Comparison of ENCODE assay signal across 13 mouse cellular contexts in genomic region chr4:45753211-45753809, GRCm38 (mm10). TPM values are rescaled to one million over a fixed set of nuclear protein-coding genes. Genes with fewer than 3 reads are reported as not detected.
DNase-seq lines count a peak whose midpoint lies in the region; ATAC-seq and TF ChIP-seq lines count a peak whose summit lies in the region.
"Had no signal": no experiment of that assay in that cellular context is flagged by ENCODE, and none has a peak within 500 bp of the region (broad histone marks: within the 10 kb centered on the region; RNA-seq: fewer than 3 reads in every experiment).

No protein-coding gene starts in this region.

- WGBS in heart, embryonic 13.5 days = 33% methylated on average over 6 of the region's 6 CpGs
- 36% methylated on average over 6 of the region's 6 CpGs for WGBS in liver, embryonic 12.5 days (ENCODE audit: insufficient replicate concordance)
- WGBS in liver, postnatal 0 days (ENCODE audit: insufficient replicate concordance) = 54% methylated on average over 6 of the region's 6 CpGs
- WGBS in forebrain, embryonic 12.5 days = 53% methylated on average over 6 of the region's 6 CpGs
- WGBS in midbrain, embryonic 15.5 days = 53% methylated on average over 6 of the region's 6 CpGs

- H3K9ac ChIP-seq in heart, embryonic 13.5 days = 0 out of 2 replicates have a peak overlapping the region, but pooled peaks have one; percentile 30
- H3K9ac ChIP-seq in liver, embryonic 12.5 days = no peak overlapping the region
- H3K9ac ChIP-seq in liver, postnatal 0 days (replicated peaks) = no peak overlapping the region
- no peak overlapping the region for H3K9ac ChIP-seq in forebrain, embryonic 12.5 days
- H3K9ac ChIP-seq in midbrain, embryonic 15.5 days = no peak overlapping the region
- H3K9ac ChIP-seq: liver, embryonic 14.5 days had no signal

- 0 out of 2 replicates have a peak, but pooled peaks cover 8% of the 10 kb centered on the region for H3K27me3 ChIP-seq in heart, embryonic 13.5 days (replicated peaks)
- H3K27me3 ChIP-seq in liver, embryonic 12.5 days (replicated peaks) = peaks cover 17% of the 10 kb centered on the region; the same call in 1 of the 2 replicates
- no peaks in the 10 kb centered on the region for H3K27me3 ChIP-seq in liver, postnatal 0 days (ENCODE audit: insufficient read depth, low read length)
- H3K27me3 ChIP-seq in forebrain, embryonic 12.5 days = peaks cover 7% of the 10 kb centered on the region; the same call in 1 of the 2 replicates
- peaks cover 2% of the 10 kb centered on the region; the same call in 1 of the 2 replicates for H3K27me3 ChIP-seq in midbrain, embryonic 15.5 days (replicated peaks)

- H3K27ac ChIP-seq in heart, embryonic 13.5 days (replicated peaks) = 0 out of 2 replicates have a peak overlapping the region, but pooled peaks have one; percentile 7
- no peak overlapping the region for H3K27ac ChIP-seq in liver, embryonic 12.5 days
- no peak overlapping the region for H3K27ac ChIP-seq in liver, postnatal 0 days (ENCODE audit: low read depth)
- peak overlapping the region; percentile 74; the same call in 1 of the 2 replicates for H3K27ac ChIP-seq in forebrain, embryonic 12.5 days
- H3K27ac ChIP-seq in midbrain, embryonic 15.5 days = no peak overlapping the region
- H3K27ac ChIP-seq: left cerebral cortex, adult 2 months; liver, embryonic 14.5 days had no signal

- H3K9me3 ChIP-seq in heart, embryonic 13.5 days = no peaks in the 10 kb centered on the region
- H3K9me3 ChIP-seq in liver, embryonic 12.5 days (replicated peaks) = no peaks in the 10 kb centered on the region
- no peaks in the 10 kb centered on the region for H3K9me3 ChIP-seq in liver, postnatal 0 days (ENCODE audit: low read length)
- H3K9me3 ChIP-seq in forebrain, embryonic 12.5 days = no peaks in the 10 kb centered on the region
- H3K9me3 ChIP-seq in midbrain, embryonic 15.5 days = no peaks in the 10 kb centered on the region

- TF ChIP-seq CTCF in liver, postnatal 0 days (IDR thresholded peaks at IDR 0.05; ENCODE audit: low read depth) = no peak

- H3K4me1 ChIP-seq in heart, embryonic 13.5 days = peaks cover 44% of the 10 kb centered on the region
- H3K4me1 ChIP-seq in liver, embryonic 12.5 days = 0 out of 2 replicates have a peak, but pooled peaks cover 5% of the 10 kb centered on the region
- no peaks in the 10 kb centered on the region for H3K4me1 ChIP-seq in liver, postnatal 0 days (ENCODE audit: insufficient read depth)
- peaks cover 31% of the 10 kb centered on the region for H3K4me1 ChIP-seq in forebrain, embryonic 12.5 days
- H3K4me1 ChIP-seq in midbrain, embryonic 15.5 days = peaks cover 36% of the 10 kb centered on the region; the same call in 1 of the 2 replicates

- no peak overlapping the region for H3K4me2 ChIP-seq in heart, embryonic 13.5 days
- no peak overlapping the region for H3K4me2 ChIP-seq in liver, embryonic 12.5 days
- H3K4me2 ChIP-seq in liver, postnatal 0 days (ENCODE audit: low read depth, low read length) = no peak overlapping the region
- H3K4me2 ChIP-seq in forebrain, embryonic 12.5 days = no peak overlapping the region
- no peak overlapping the region for H3K4me2 ChIP-seq in midbrain, embryonic 15.5 days

- no peaks in the 10 kb centered on the region for H3K36me3 ChIP-seq in heart, embryonic 13.5 days
- no peaks in the 10 kb centered on the region for H3K36me3 ChIP-seq in liver, embryonic 12.5 days
- no peaks in the 10 kb centered on the region for H3K36me3 ChIP-seq in liver, postnatal 0 days (replicated peaks; ENCODE audit: insufficient read depth, low read length)
- no peaks in the 10 kb centered on the region for H3K36me3 ChIP-seq in forebrain, embryonic 12.5 days (replicated peaks)
- H3K36me3 ChIP-seq in midbrain, embryonic 15.5 days (replicated peaks) = no peaks in the 10 kb centered on the region

- no peak for TF ChIP-seq EP300 in liver, postnatal 0 days (IDR thresholded peaks at IDR 0.05; ENCODE audit: low read depth)

- no peak for ATAC-seq in heart, embryonic 13.5 days (ENCODE audit: extremely low read depth, insufficient number of reproducible peaks, low FRiP score, low TSS enrichment)
- ATAC-seq in liver, embryonic 12.5 days = 0 out of 2 replicates have a peak, but pooled peaks have one; percentile 27
- no peak for ATAC-seq in liver, postnatal 0 days
- no peak for ATAC-seq in forebrain, embryonic 12.5 days (ENCODE audit: low FRiP score)
- ATAC-seq in midbrain, embryonic 15.5 days (replicated peaks) = 0 out of 2 replicates have a peak, but pooled peaks have one; percentile 13

- DNase-seq in heart, adult 9 months (ENCODE audit: low spot score in 2 of 2) = no peak
- no peak for DNase-seq in liver, postnatal 0 days
- no peak for DNase-seq in left cerebral cortex, adult 8-10 months (ENCODE audit: low spot score in 2 of 2)
- no peak for DNase-seq in embryo, embryonic 10 days (ENCODE audit: low spot score)
- DNase-seq: adrenal gland, adult 8-10 months; embryo, embryonic 11 days; thymus, adult 18-20 months had no signal

- H3K4me3 ChIP-seq in heart, embryonic 13.5 days = no peak overlapping the region
- H3K4me3 ChIP-seq in liver, embryonic 12.5 days = no peak overlapping the region
- H3K4me3 ChIP-seq in liver, postnatal 0 days (ENCODE audit: low read depth, low read length) = no peak overlapping the region
- H3K4me3 ChIP-seq in forebrain, embryonic 12.5 days (replicated peaks) = no peak overlapping the region
- H3K4me3 ChIP-seq in midbrain, embryonic 15.5 days = no peak overlapping the region
- H3K4me3 ChIP-seq: left cerebral cortex, adult 2 months had no signal

RNA-seq across cellular contexts. Expression of gene Aldh1b1, which starts 45.5 kb away (rescaled TPM):
- 121 and 130 TPM in 2 replicates for polyA plus RNA-seq in heart, embryonic 13.5 days (2015; fragmentation: Nextera tagmentation; extraction: Ambion mirVana)
- polyA plus RNA-seq in liver, embryonic 12.5 days (2016; fragmentation: Nextera tagmentation; extraction: Ambion mirVana) = 29.0 and 30.8 TPM in 2 replicates
- polyA plus RNA-seq in liver, postnatal 0 days (2015; fragmentation: Nextera tagmentation; extraction: Ambion mirVana) = 91.5 and 96.4 TPM in 2 replicates
- 9.7 and 11.3 TPM in 2 replicates for polyA plus RNA-seq in forebrain, embryonic 12.5 days (2016; fragmentation: Nextera tagmentation; extraction: Ambion mirVana)
- polyA plus RNA-seq in midbrain, embryonic 15.5 days (2015; fragmentation: Nextera tagmentation; extraction: Ambion mirVana) = 22.5 and 23.3 TPM in 2 replicates
- total RNA-seq in left cerebral cortex, adult 8-10 months (2022) = 1 to 10 TPM; 7.0 to 8.8 (median 7.8) TPM

Comparison
In these comparisons a context has a peak if more than half of its experiments do, and no peak if none do; other contexts are left out.
1. ATAC-seq: peak in liver, embryonic 12.5 days (single experiment) and midbrain, embryonic 15.5 days (single experiment); none in heart, embryonic 13.5 days (single experiment), liver, postnatal 0 days (single experiment) and forebrain, embryonic 12.5 days (single experiment).
2. H3K27ac ChIP-seq: peak in heart, embryonic 13.5 days (single experiment) and forebrain, embryonic 12.5 days (single experiment); none in liver, embryonic 12.5 days (single experiment), liver, postnatal 0 days (single experiment) and midbrain, embryonic 15.5 days (single experiment).